Mouse (Mus musculus) ovary, postnatal 10 days (tissue): ENCODE measurements around the gene Gsta1.
"Not testable (repeated sequence)": the region's sequence is repeated elsewhere in the genome, so short reads cannot be mapped to it uniquely, and the experiment has no call there.

Experiments
- DNase-seq: peaks from one replicate; pipeline ENCODE4 v3.0.0; 2022; ENCODE audit warnings: low spot score

The Gsta1 gene

DNA sequence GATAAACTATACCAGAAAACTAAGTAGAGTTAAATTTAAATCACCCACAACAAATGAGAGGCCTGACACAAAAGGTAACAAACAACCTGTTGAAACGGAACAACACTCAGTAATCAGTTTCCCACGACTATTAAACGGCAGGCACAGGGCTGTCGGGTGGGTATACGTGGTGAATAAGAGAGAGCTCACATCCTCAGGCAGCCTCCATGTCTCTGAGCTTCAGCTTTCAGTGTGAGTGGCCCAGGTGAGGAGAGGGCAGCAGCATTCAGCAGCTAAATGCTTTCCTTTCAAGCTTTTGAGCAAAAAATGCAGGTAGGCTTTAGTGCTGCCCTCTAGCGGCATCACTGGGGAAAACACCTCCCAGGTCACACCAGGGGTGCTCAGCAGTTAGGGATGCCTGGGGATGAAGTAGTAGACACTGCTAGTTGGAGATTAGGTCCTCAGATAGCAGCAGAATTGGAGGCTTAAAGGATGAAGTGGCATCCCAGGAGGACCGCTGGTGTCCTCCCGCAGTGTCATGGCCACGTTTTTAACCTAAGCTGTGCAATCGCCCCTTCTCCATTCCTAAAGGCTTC is 2.8 kb downstream of the Gsta1 start:
- DNase-seq = not testable (repeated sequence)

DNA sequence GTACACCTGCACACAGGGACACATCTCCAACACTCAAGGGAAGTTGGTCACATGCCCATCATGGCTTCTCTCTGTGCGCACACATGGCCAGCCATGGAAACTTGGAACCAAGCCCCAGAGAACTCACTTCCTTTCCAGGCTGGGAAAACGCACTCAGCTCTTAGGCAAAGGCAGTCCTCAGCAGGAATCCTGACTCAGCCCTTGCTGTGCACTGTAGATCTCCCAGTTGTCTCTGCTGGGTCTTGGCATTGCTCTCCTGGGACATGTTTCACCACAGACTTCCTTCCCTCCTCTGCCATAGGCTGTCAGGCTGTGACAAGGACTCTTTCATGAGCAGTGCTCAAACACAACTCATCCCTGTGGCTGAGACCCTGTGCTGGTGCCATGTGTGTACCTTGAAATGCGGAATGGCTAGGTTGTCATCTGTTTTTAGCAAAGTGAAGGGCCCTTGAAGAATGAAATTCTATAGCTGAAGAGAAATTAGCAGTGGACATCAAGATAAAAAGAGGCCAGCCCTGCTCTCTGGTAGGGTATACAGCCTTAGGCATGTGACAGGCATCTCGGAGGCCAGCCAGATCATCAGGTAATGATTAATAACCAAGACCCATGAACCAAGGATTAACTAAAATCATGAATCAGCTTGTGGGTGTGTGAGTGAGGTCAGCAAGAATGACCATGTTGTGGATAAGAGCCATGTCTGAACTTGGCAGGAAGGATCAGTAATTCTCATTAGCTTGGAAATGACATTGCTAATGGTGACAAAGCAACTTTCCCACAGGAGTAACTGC is 25.4 kb downstream of the Gsta1 start:
- not testable (repeated sequence) for DNase-seq

DNA sequence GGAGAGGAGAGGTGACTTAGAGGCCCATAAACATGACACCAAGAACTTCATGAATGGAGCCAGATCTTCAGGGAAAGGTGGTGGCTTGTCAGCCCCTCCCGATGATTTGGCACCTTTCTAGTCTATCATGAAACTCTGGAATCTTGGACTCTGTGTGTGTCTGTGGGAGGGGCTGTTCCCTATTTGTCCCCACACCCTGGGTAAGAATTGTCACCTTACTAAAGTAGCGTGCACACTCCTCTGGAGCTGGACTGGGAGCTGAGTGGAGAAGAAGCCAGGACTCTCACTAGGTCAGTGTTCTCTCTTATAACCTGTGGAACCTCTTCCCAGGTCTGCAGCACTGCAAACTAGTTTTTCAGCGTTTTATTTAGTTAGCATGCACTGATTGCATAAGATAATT is 26.5 kb downstream of the Gsta1 start, which contains the start of gene Gm3776:
Gm3776 (plus strand) TSS at position 216 of the 400 bp plus-strand sequence.
- not testable (repeated sequence) for DNase-seq

DNA sequence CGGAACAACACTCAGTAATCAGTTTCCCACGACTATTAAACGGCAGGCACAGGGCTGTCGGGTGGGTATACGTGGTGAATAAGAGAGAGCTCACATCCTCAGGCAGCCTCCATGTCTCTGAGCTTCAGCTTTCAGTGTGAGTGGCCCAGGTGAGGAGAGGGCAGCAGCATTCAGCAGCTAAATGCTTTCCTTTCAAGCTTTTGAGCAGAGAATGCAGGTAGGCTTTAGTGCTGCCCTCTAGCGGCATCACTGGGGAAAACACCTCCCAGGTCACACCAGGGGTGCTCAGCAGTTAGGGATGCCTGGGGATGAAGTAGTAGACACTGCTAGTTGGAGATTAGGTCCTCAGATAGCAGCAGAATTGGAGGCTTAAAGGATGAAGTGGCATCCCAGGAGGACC is 29.2 kb downstream of the Gsta1 start:
- peak; percentile 3 for DNase-seq

DNA sequence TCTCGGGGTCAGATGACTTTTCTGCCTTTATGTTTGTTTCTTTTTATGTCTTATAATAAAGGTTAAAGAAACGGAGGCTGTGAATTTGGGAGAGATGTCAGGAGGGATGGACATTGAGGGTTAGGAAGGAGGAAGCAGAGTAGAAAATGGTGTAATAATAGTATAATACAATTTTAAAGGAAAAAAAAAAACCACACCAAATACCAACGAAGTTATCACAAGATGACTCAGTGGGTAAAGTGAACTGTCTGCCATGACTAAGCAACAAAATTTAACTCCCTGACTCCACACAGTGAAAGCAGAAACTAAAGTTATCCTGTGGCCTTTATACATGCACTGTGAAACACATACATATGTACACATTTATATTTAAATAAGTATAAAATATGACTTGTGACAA is 40.5 kb downstream of the Gsta1 start:
- not testable (repeated sequence) for DNase-seq

DNA sequence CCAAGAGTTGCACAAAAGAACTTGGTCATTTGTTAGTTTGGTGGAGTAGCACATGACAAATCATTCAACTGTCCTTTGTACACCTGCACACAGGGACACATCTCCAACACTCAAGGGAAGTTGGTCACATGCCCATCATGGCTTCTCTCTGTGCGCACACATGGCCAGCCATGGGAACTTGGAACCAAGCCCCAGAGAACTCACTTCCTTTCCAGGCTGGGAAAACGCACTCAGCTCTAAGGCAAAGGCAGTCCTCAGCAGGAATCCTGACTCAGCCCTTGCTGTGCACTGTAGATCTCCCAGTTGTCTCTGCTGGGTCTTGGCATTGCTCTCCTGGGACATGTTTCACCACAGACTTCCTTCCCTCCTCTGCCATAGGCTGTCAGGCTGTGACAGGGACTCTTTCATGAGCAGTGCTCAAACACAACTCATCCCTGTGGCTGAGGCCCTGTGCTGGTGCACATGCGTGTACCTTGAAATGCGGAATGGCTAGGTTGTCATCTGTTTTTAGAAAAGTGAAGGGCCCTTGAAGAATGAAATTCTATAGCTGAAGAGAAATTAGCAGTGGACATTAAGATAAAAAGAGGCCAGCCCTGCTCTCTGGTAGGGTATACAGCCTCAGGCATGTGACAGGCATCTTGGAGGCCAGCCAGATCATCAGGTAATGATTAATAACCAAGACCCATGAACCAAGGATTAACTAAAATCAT is 51.7 kb downstream of the Gsta1 start:
- not testable (repeated sequence) for DNase-seq

DNA sequence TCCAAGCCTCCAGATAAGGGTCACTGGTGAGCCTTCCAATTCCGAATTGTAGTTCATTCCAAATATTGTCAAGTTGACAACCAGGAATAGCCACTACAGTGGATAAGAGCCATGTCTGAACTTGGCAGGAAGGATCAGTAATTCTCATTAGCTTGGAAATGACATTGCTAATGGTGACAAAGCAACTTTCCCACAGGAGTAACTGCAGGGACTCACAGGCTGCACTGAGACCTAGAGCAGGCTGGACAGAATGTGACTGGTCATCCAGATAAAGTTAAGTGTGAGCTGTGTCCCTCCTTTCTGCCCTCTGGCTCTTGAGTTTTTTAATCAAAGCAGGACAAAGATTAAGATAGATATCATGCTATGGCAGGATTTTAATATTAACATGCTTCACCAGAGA is 58.6 kb downstream of the Gsta1 start:
- DNase-seq = not testable (repeated sequence)

DNA sequence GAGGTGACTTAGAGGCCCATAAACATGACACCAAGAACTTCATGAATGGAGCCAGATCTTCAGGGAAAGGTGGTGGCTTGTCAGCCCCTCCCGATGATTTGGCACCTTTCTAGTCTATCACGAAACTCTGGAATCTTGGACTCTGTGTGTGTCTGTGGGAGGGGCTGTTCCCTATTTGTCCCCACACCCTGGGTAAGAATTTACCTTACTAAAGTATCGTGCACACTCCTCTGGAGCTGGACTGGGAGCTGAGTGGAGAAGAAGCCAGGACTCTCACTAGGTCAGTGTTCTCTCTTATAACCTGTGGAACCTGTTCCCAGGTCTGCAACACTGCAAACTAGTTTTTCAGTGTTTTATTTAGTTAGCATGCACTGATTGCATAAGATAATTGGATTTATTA is 59.3 kb downstream of the Gsta1 start, which contains the start of gene Gm10639:
Gm10639 (plus strand) TSS at position 201 of the 400 bp plus-strand sequence.
- DNase-seq = not testable (repeated sequence)
